Mouse (Mus musculus) macrophage (primary cell): ENCODE measurements around the gene Arhgef18. TPM values are rescaled to one million over a fixed set of nuclear protein-coding genes. Genes with fewer than 3 reads are reported as not detected.

Experiments used
- H3K27ac ChIP-seq: fragments of 350-480 bp; formaldehyde crosslinking; 2 replicates; pipeline ENCODE4 v1.9.0; 2021
- H3K36me3 ChIP-seq: fragments of 350-480 bp; formaldehyde crosslinking; 2 replicates; pipeline ENCODE4 v1.9.0; 2021; ENCODE audit errors: inconsistent target
- H3K4me3 ChIP-seq: fragments of 350-480 bp; formaldehyde crosslinking; 2 replicates; pipeline ENCODE4 v1.9.0; 2021; ENCODE audit errors: inconsistent target
- H3K79me2 ChIP-seq: fragments of 350-480 bp; formaldehyde crosslinking; 2 replicates; pipeline ENCODE4 v1.9.0; 2021; ENCODE audit errors: inconsistent target
- WGBS: methylation state at CpG from one replicate; pipeline ENCODE4 v1.1.7; 2026; ENCODE audit warnings: inconsistent platforms; ENCODE audit not compliant: missing documents; 5-methylcytosine and 5-hydroxymethylcytosine counted together
- polyA plus RNA-seq: library from polyadenylated mRNA; stranded (reverse); fragments of 250-400 nt; gene quantifications from 3 replicates; pipeline ENCODE4 v1.2.4, GENCODE M21; 2018; ENCODE audit warnings: inconsistent platforms

Gene Arhgef18
- polyA plus RNA-seq, 1 experiment from 2014 or later: 2.2 TPM

DNA sequence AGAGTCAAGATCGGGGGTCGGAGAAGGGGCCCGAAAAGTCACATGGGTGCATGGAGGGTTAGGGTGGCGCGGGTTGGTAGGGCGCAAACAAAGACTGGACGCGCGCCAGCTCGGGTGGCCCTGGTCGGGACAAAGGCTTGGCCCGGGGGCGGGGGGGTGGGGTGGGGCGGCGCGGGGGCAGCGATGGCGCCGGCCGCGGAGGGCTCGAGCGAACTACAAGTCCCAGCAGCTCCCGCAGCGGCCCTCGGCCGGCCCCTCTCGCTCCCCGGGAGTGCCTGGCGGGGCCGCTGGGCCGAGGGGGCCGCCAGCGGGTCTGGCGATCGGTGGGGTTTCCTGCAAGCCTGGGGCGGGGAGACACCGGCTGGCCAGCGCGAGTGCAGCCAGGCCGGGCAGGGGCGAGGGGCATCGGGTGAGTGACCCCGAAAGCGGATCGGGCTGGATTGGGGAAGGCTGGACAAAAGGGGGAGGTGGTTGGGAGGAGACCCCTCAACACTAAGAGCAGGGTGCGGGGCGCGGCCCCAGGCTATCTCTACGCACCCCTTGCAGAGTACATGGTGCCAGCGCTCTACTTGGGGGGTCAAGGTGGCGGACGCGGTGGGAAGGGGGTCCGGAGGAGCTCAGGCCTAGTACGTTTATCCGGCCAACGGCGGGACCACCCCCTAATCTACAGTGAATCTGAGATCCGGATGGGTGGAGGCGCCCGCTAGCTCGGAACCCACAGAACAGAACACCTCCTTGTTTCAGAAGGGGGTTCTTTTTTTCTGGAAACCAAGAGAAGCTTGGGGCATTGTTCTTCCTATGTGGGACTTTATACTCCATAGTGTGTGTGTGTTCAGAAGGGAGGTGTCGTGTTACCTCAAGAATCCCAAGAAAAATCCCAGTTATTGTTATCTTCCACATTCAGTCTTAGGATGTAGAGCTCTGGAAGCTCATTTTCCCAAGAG is 100.4 kb downstream of the Arhgef18 start, which contains the start of gene Zfp358:
Gene Zfp358 (plus strand): TSS at position 238 of the 944 bp plus-strand sequence.
- H3K36me3 ChIP-seq: peaks cover 6% of the 10 kb centered on the region; the same call in 1 of the 2 replicates
- H3K4me3 ChIP-seq: peak within 1 kb of the TSS; percentile 86
- no peak within 1 kb of the TSS for H3K27ac ChIP-seq
- WGBS: 2% methylated on average over 44 of the region's 64 CpGs
- H3K79me2 ChIP-seq: no peaks in the 10 kb centered on the region

DNA sequence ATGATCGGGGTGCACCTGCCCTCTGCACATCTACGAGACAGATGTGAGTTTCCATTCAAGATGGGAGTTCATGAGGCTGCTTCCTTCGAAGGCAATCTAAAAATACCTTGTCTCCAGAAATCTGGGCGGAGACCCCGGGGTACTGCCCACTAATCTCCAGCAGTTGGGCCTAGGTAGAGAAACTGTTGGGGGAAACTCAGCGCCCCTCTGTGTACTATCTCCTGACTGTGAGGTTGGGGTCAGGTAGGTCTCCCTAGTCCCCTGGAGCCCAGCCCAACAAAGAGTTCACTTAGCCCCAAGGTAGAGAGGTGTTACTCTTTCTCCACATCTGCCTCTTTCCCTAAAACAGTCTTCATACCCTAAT is 101.0 kb downstream of the Arhgef18 start:
- peaks cover 6% of the 10 kb centered on the region; the same call in 1 of the 2 replicates for H3K36me3 ChIP-seq
- H3K4me3 ChIP-seq: peak overlapping the region; percentile 86
- H3K79me2 ChIP-seq: no peaks in the 10 kb centered on the region
- H3K27ac ChIP-seq: no peak overlapping the region
- WGBS: 42% methylated on average over 6 of the region's 6 CpGs

GRCm38 (mm10) chr8:3495578-3496427 is 103.0 kb downstream of the Arhgef18 start:
- no peak overlapping the region for H3K4me3 ChIP-seq
- peaks cover 3% of the 10 kb centered on the region for H3K79me2 ChIP-seq
- H3K36me3 ChIP-seq: peaks cover 6% of the 10 kb centered on the region; the same call in 1 of the 2 replicates
- H3K27ac ChIP-seq: no peak overlapping the region
- WGBS: 97% methylated on average over 36 of the region's 44 CpGs

DNA sequence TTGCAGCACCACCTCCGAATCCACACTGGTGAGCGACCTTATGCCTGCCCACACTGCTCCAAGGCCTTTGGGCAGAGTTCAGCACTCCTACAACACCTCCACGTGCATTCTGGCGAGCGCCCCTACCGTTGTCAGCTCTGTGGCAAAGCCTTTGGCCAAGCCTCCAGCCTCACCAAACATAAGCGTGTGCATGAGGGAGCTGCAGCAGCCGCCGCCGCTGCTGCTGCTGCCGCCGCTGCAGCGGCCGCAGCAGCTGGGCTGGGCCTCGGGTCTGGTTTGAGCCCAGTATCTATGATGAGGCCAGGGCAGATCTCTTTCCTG is 103.6 kb downstream of the Arhgef18 start:
- Histone ChIP-seq H3K4me3 (no peak overlapping the region), H3K79me2 (peaks cover 9% of the 10 kb centered on the region), H3K36me3 (peaks cover 6% of the 10 kb centered on the region; the same call in 1 of the 2 replicates), H3K27ac (no peak overlapping the region)
- whole genome bisulfite sequencing: 95% methylated on average over 15 of the region's 15 CpGs

DNA sequence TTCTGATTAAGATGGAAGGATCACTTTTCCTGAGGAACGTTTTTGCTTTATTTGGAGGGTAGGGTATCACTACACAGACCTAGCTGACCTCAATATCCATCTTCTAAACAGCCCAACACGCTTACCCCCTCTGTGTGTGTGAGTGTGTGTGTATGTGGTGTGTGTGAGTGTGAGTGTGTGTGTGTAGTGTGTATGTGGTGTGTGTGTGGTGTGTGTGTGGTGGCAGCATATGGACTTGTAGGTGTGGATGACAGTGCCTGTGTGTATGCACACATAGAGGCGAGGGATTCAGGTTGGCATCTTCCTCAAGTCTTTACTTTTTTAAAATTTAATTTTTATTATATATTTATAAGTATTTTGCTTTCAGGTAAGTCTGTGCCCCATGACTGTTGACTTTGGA is 105.8 kb downstream of the Arhgef18 start:
- H3K27ac ChIP-seq: no peak overlapping the region
- H3K79me2 ChIP-seq: peaks cover 31% of the 10 kb centered on the region
- peaks cover 6% of the 10 kb centered on the region; the same call in 1 of the 2 replicates for H3K36me3 ChIP-seq
- 94% methylated on average over 2 of the region's 3 CpGs for WGBS
- H3K4me3 ChIP-seq: no peak overlapping the region

GRCm38 (mm10) chr8:3499751-3500150 is 106.9 kb downstream of the Arhgef18 start:
- Histone ChIP-seq H3K27ac (peak overlapping the region; percentile 71), H3K36me3 (peaks cover 6% of the 10 kb centered on the region; the same call in 1 of the 2 replicates), H3K4me3 (peak overlapping the region; percentile 58), H3K79me2 (peaks cover 41% of the 10 kb centered on the region)
- 2% methylated on average over 8 of the region's 8 CpGs for WGBS

- Histone ChIP-seq H3K4me3 (peak within 1 kb of the TSS; percentile 79), H3K79me2 (peaks cover 46% of the 10 kb centered on the region), H3K27ac (peak within 1 kb of the TSS; percentile 71), H3K36me3 (peaks cover 4% of the 10 kb centered on the region; the same call in 1 of the 2 replicates)
- under 1% methylated on average over 67 of the region's 70 CpGs for WGBS
These were observed 107.7 kb downstream of the Arhgef18 start, which contains the start of gene Mcoln1 for GRCm38 (mm10) chr8:3500235-3501090. Gene Mcoln1 (plus strand): TSS chr8:3500457.

- 45% methylated on average over 4 of the region's 4 CpGs for WGBS
- peaks cover 46% of the 10 kb centered on the region for H3K79me2 ChIP-seq
- peaks cover 18% of the 10 kb centered on the region for H3K36me3 ChIP-seq
- no peak overlapping the region for H3K27ac ChIP-seq
- no peak overlapping the region for H3K4me3 ChIP-seq
These were observed 109.4 kb downstream of the Arhgef18 start for GRCm38 (mm10) chr8:3502217-3502616.

Other genes with a start within 250 kb of the Arhgef18 start
- gene Insr, start 113.4 kb upstream of the Arhgef18 start, polyA plus RNA-seq: 10.0 to 11.5 TPM (median 10.0 TPM) in 3 replicates
- 0.19 to 0.32 TPM in 2 of 3 replicates, not detected in the other for gene A430078G23Rik, start 39.6 kb upstream of the Arhgef18 start, polyA plus RNA-seq
- gene Pex11g, start 74.7 kb downstream of the Arhgef18 start, polyA plus RNA-seq: 1.0 to 2.3 TPM (median 1.1 TPM) in 3 replicates
- not detected in 3 replicates for gene Tex45, start 77.9 kb downstream of the Arhgef18 start, polyA plus RNA-seq
- gene Zfp358, start 100.1 kb downstream of the Arhgef18 start, polyA plus RNA-seq: 7.9 to 23.2 TPM (median 13.3 TPM) in 3 replicates
- gene Mcoln1, start 107.5 kb downstream of the Arhgef18 start, polyA plus RNA-seq: 50.2 to 92.5 TPM (median 73.4 TPM) in 3 replicates
- 10.2 to 19.0 TPM (median 11.7 TPM) in 3 replicates for gene Pnpla6, start 122.4 kb downstream of the Arhgef18 start, polyA plus RNA-seq
- not detected in 3 replicates for gene C330021F23Rik, start 175.0 kb downstream of the Arhgef18 start, polyA plus RNA-seq
- gene Camsap3, start 194.3 kb downstream of the Arhgef18 start, polyA plus RNA-seq: 0.52 to 1.1 TPM in 2 of 3 replicates, not detected in the other
- gene Xab2, start 228.3 kb downstream of the Arhgef18 start, polyA plus RNA-seq: 26.9 to 29.7 TPM (median 28.8 TPM) in 3 replicates
- 35.9 to 49.5 TPM (median 43.3 TPM) in 3 replicates for gene Pet100, start 228.5 kb downstream of the Arhgef18 start, polyA plus RNA-seq
- gene Pcp2, start 232.5 kb downstream of the Arhgef18 start, polyA plus RNA-seq: not detected in 3 replicates
- gene Stxbp2, start 237.9 kb downstream of the Arhgef18 start, polyA plus RNA-seq: 121 to 243 TPM (median 173 TPM) in 3 replicates